Mouse (Mus musculus) macrophage (primary cell): ENCODE results near the gene Lpp. TPM values are rescaled to one million over a fixed set of nuclear protein-coding genes. Genes with fewer than 3 reads are reported as not detected.

Experiments
- H3K27ac ChIP-seq: fragments of 350-480 bp; formaldehyde crosslinking; 2 replicates; pipeline ENCODE4 v1.9.0; 2021
- H3K36me3 ChIP-seq: fragments of 350-480 bp; formaldehyde crosslinking; 2 replicates; pipeline ENCODE4 v1.9.0; 2021; ENCODE audit errors: inconsistent target
- H3K4me3 ChIP-seq: fragments of 350-480 bp; formaldehyde crosslinking; 2 replicates; pipeline ENCODE4 v1.9.0; 2021; ENCODE audit errors: inconsistent target
- H3K79me2 ChIP-seq: fragments of 350-480 bp; formaldehyde crosslinking; 2 replicates; pipeline ENCODE4 v1.9.0; 2021; ENCODE audit errors: inconsistent target
- WGBS: methylation state at CpG from one replicate; pipeline ENCODE4 v1.1.7; 2026; ENCODE audit warnings: inconsistent platforms; ENCODE audit not compliant: missing documents; 5-methylcytosine and 5-hydroxymethylcytosine counted together
- polyA plus RNA-seq: library from polyadenylated mRNA; stranded (reverse); fragments of 250-400 nt; gene quantifications from 3 replicates; pipeline ENCODE4 v1.2.4, GENCODE M21; 2018; ENCODE audit warnings: inconsistent platforms

Lpp gene
- polyA plus RNA-seq, 1 experiment from 2014 or later, result 15.6 TPM

GRCm38 (mm10) chr16:24834536-24834935 is 441.2 kb downstream of the Lpp start:
- whole genome bisulfite sequencing, result 95% methylated on average over 6 of the region's 9 CpGs
- Histone ChIP-seq H3K36me3 (no peaks in the 10 kb centered on the region), H3K79me2 (no peaks in the 10 kb centered on the region), H3K4me3 (no peak overlapping the region), H3K27ac (no peak overlapping the region)

DNA sequence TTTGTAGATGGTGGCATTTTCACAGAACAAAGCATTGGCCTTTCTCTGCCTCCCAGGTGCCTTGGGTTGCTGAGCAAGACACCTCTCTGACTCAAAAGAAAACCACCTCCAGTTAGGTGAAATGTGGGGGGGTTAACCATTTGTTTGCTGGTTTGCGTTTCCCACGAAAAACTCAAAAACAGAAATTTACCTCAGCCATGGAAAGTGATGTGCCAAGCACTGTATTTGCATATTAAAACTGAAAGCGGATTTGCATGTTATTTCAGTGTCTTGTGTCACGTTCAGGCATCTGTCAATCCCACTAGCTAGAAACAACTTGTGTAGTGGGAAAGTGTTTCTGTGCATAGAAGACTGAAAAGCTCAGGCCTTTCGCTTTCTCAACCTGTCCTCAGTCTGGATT is 443.2 kb downstream of the Lpp start:
- Histone ChIP-seq H3K36me3 (no peaks in the 10 kb centered on the region), H3K4me3 (no peak overlapping the region), H3K79me2 (no peaks in the 10 kb centered on the region), H3K27ac (no peak overlapping the region)
- WGBS, result 94% methylated on average over 5 of the region's 5 CpGs

DNA sequence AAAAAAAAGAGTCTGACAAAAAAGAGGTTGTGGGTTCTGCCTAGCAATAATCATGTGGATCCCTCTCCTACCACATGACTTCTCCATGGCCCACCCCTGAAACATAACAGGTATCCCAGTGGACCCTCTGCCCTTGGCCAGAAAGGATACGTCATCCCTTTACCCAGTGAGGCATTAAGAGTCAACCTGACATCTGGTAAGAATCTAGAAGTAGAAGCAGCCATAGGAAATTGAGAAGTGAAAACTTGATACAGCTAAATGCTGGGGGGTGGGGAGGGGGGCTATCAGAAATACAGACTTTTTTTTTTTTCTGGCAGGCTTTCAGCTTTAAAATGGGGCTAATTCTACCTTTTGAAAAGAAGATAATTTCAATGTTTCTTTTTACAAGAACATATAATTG is 445.7 kb downstream of the Lpp start:
- Histone ChIP-seq H3K27ac (no peak overlapping the region), H3K36me3 (no peaks in the 10 kb centered on the region), H3K4me3 (no peak overlapping the region), H3K79me2 (no peaks in the 10 kb centered on the region)
- WGBS, result 100% methylated on average over 1 of the region's 1 CpGs

GRCm38 (mm10) chr16:24840073-24840472 is 446.8 kb downstream of the Lpp start:
- WGBS, result 95% methylated on average over 5 of the region's 5 CpGs
- no peaks in the 10 kb centered on the region for H3K36me3 ChIP-seq
- H3K79me2 ChIP-seq, result no peaks in the 10 kb centered on the region
- H3K27ac ChIP-seq, result no peak overlapping the region
- H3K4me3 ChIP-seq, result no peak overlapping the region

GRCm38 (mm10) chr16:24846141-24846540 is 452.8 kb downstream of the Lpp start:
- Histone ChIP-seq H3K36me3 (no peaks in the 10 kb centered on the region), H3K79me2 (no peaks in the 10 kb centered on the region), H3K4me3 (no peak overlapping the region), H3K27ac (no peak overlapping the region)
- 73% methylated on average over 1 of the region's 1 CpGs for WGBS

GRCm38 (mm10) chr16:24859509-24860140 is 466.3 kb downstream of the Lpp start:
- Histone ChIP-seq H3K79me2 (no peaks in the 10 kb centered on the region), H3K27ac (peak overlapping the region; percentile 36), H3K36me3 (no peaks in the 10 kb centered on the region), H3K4me3 (no peak overlapping the region; the same call in 1 of the 2 replicates)
- 20% methylated on average over 9 of the region's 9 CpGs for WGBS

- no peak overlapping the region for H3K27ac ChIP-seq
- no peaks in the 10 kb centered on the region for H3K36me3 ChIP-seq
- no peak overlapping the region for H3K4me3 ChIP-seq
- WGBS, result 73% methylated on average over 7 of the region's 7 CpGs
- H3K79me2 ChIP-seq, result no peaks in the 10 kb centered on the region
Observed at GRCm38 (mm10) chr16:24860445-24860844, 467.1 kb downstream of the Lpp start.

- Histone ChIP-seq H3K79me2 (no peaks in the 10 kb centered on the region), H3K4me3 (no peak overlapping the region), H3K27ac (no peak overlapping the region), H3K36me3 (no peaks in the 10 kb centered on the region)
- 94% methylated on average over 5 of the region's 5 CpGs for WGBS
Observed at GRCm38 (mm10) chr16:24861374-24861773, 468.1 kb downstream of the Lpp start.

GRCm38 (mm10) chr16:24874235-24874634 is 480.9 kb downstream of the Lpp start:
- H3K27ac ChIP-seq, result no peak overlapping the region
- no peaks in the 10 kb centered on the region for H3K79me2 ChIP-seq
- H3K36me3 ChIP-seq, result no peaks in the 10 kb centered on the region
- no peak overlapping the region for H3K4me3 ChIP-seq
- WGBS, result 90% methylated on average over 4 of the region's 4 CpGs

GRCm38 (mm10) chr16:24875661-24876060 is 482.4 kb downstream of the Lpp start:
- H3K36me3 ChIP-seq, result no peaks in the 10 kb centered on the region
- H3K4me3 ChIP-seq, result no peak overlapping the region
- 92% methylated on average over 1 of the region's 1 CpGs for WGBS

GRCm38 (mm10) chr16:24878977-24879376 is 485.7 kb downstream of the Lpp start:
- Histone ChIP-seq H3K36me3 (no peaks in the 10 kb centered on the region), H3K27ac (peak overlapping the region; percentile 96), H3K79me2 (no peaks in the 10 kb centered on the region), H3K4me3 (no peak overlapping the region)
- 47% methylated on average over 4 of the region's 4 CpGs for whole genome bisulfite sequencing

More at GRCm38 (mm10) chr16:24875661-24876060, 482.4 kb downstream of the Lpp start:
- Histone ChIP-seq H3K79me2 (no peaks in the 10 kb centered on the region), H3K27ac (no peak overlapping the region)

- H3K4me3 ChIP-seq, result no peak overlapping the region
- H3K79me2 ChIP-seq, result no peaks in the 10 kb centered on the region
- H3K36me3 ChIP-seq, result no peaks in the 10 kb centered on the region
- peak overlapping the region; percentile 96; the same call in 1 of the 2 replicates for H3K27ac ChIP-seq
- WGBS, result 93% methylated on average over 8 of the region's 8 CpGs
Observed at GRCm38 (mm10) chr16:24880698-24881097, 487.4 kb downstream of the Lpp start.

DNA sequence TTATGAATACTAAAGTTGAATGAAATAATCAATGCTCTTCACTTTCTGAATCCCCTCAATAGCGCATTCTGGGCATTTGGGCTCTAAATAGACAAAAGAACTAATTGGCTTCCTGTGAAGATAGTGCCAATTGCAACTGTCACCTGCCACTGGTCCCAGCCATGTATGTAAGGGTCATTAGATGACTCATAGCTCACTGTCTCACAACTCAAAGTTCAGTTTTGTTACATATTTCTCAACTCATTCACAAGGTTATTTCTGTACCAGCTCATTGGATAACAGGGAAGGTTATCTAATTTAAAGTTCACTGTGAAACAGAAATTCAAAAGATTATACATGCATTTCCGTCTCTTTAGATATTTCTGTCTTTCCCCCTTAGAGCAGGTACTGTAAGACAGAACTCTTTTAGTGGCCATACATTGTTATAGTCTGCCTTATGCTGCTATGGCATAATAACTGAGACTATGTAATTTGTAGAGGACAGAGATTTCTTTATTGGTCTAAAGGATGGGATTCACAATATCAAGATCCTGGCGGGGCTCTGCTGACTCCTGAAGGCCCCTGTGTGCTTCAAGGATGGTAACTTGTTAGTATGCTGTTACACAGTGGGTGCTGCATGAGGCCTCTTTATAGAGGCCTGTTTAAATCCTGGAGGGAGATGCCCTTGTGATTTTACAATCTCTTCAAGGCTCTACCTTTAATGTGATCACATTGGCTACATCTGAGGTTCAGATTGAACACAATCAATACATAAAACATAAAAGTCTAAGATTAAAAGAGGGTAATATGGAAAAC is 488.9 kb downstream of the Lpp start:
- Histone ChIP-seq H3K27ac (no peak overlapping the region), H3K36me3 (no peaks in the 10 kb centered on the region), H3K4me3 (no peak overlapping the region), H3K79me2 (no peaks in the 10 kb centered on the region)
- WGBS, result 90% methylated on average over 3 of the region's 3 CpGs

- Histone ChIP-seq H3K79me2 (no peaks in the 10 kb centered on the region), H3K36me3 (no peaks in the 10 kb centered on the region), H3K27ac (no peak overlapping the region), H3K4me3 (no peak overlapping the region)
Observed at GRCm38 (mm10) chr16:24884017-24884416, 490.7 kb downstream of the Lpp start.

GRCm38 (mm10) chr16:24886346-24886745 is 493.0 kb downstream of the Lpp start:
- no peak overlapping the region for H3K4me3 ChIP-seq
- H3K36me3 ChIP-seq, result no peaks in the 10 kb centered on the region
- 88% methylated on average over 3 of the region's 3 CpGs for WGBS
- no peaks in the 10 kb centered on the region for H3K79me2 ChIP-seq
- no peak overlapping the region for H3K27ac ChIP-seq
